Mouse (Mus musculus) heart, embryonic 13.5 days (tissue): Measurements from ENCODE around the gene Ap1b1. TPM values are rescaled to one million over a fixed set of nuclear protein-coding genes. Genes with fewer than 3 reads are reported as not detected.

Experiments used
- microRNA-seq: library from miRNA; unstranded; fragments of <30 nt; microRNA quantifications from one replicate; pipeline ENCODE4, GENCODE M21; 2016
- polyA plus RNA-seq: library from polyadenylated mRNA; unstranded; fragments of >200 nt; fragmentation: Nextera tagmentation; extraction: Ambion mirVana; gene quantifications from 2 replicates; pipeline ENCODE4 v1.2.1, GENCODE M21; 2015

Gene Ap1b1
- polyA plus RNA-seq, 1 experiment from 2014 or later: 41.2 TPM

Small RNAs within 50 kb of the gene (microRNA-seq; reads per million reads assigned to microRNA genes)
- not detected for gene Gm47296

Other genes starting within 250 kb of the Ap1b1 start
- 0.09 TPM in 1 of 2 replicates, not detected in the other for gene Cabp7, start 240.0 kb upstream of the Ap1b1 start, polyA plus RNA-seq
- 37.3 and 39.8 TPM in 2 replicates for gene Nf2, start 137.3 kb upstream of the Ap1b1 start, polyA plus RNA-seq
- 31.4 and 35.6 TPM in 2 replicates for gene Nipsnap1, start 112.9 kb upstream of the Ap1b1 start, polyA plus RNA-seq
- gene Thoc5, start 91.5 kb upstream of the Ap1b1 start, polyA plus RNA-seq: 23.3 and 24.4 TPM in 2 replicates
- gene Nefh, start 38.8 kb upstream of the Ap1b1 start, polyA plus RNA-seq: 0.39 and 0.50 TPM in 2 replicates
- gene Rasl10a, start 71.3 kb downstream of the Ap1b1 start, polyA plus RNA-seq: 0.59 and 0.70 TPM in 2 replicates
- gene Gas2l1, start 78.5 kb downstream of the Ap1b1 start, polyA plus RNA-seq: 21.0 TPM in 2 replicates
- 28.2 and 34.3 TPM in 2 replicates for gene Rhbdd3, start 112.1 kb downstream of the Ap1b1 start, polyA plus RNA-seq
- gene Ewsr1, start 112.4 kb downstream of the Ap1b1 start, polyA plus RNA-seq: 435 and 450 TPM in 2 replicates
- gene Emid1, start 165.4 kb downstream of the Ap1b1 start, polyA plus RNA-seq: 8.6 and 9.3 TPM in 2 replicates